Mouse (Mus musculus): ENCODE results near the gene Ctcfl. TPM values are rescaled to one million over a fixed set of nuclear protein-coding genes. Genes with fewer than 3 reads are reported as not detected.

Ctcfl gene
- total and polyA plus RNA-seq, 2 experiments from 2014 or later = 0.06 TPM; not detected in 1

DNA sequence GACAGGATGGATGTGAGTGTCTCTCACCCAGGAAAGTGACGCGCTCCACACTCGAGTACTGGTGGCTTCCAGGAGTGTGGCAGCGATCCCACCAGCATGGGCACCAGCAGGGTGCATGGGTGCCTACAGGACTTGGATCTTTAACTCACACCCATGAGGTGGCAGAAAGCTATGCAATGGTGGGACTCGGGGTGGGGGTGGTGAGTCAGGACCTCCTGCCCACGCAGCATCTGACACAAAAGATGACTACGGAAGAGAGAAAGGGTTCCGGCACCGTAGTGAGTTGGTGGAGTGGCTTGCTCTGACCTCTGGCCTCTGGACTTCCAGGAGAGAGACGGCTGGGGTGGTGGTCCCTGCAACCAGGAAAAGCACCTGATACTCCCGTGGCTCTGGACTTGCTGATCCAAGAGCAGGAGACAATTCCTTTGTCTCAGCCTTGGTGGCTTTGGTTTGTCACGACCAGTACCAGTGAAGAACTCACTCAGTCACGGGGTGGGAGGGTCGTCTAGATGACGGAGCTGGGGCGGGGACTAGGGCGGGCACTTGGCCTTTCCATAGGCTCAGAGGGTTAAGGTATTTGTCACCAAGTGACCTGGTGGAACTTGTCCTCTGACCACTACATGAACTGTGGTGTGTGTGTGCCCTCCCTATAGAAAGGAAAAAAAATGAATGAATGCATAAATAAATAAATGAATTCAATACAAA lies 71.1 kb downstream of the Ctcfl start:
- no peak overlapping the region for H3K4me2 ChIP-seq (ENCODE audit: low read depth)
- no peak overlapping the region for H3K27ac ChIP-seq (ENCODE audit: low read depth, low read length)
- H3K4me1 ChIP-seq (ENCODE audit: insufficient read depth) = no peaks in the 10 kb centered on the region
- 61% methylated on average over 17 of the region's 17 CpGs for WGBS
- no peak for TF ChIP-seq CTCF (IDR thresholded peaks at IDR 0.05; ENCODE audit: low read depth)
- H3K4me3 ChIP-seq (ENCODE audit: low read depth, low read length) = no peak overlapping the region
- H3K9me3 ChIP-seq (ENCODE audit: low read length) = no peaks in the 10 kb centered on the region
- no peaks in the 10 kb centered on the region for H3K27me3 ChIP-seq (ENCODE audit: insufficient read depth, low read length)
- no peak overlapping the region for H3K9ac ChIP-seq
- DNase-seq (no peak), ATAC-seq (no peak)
- no peaks in the 10 kb centered on the region for H3K36me3 ChIP-seq (ENCODE audit: insufficient read depth)

DNA sequence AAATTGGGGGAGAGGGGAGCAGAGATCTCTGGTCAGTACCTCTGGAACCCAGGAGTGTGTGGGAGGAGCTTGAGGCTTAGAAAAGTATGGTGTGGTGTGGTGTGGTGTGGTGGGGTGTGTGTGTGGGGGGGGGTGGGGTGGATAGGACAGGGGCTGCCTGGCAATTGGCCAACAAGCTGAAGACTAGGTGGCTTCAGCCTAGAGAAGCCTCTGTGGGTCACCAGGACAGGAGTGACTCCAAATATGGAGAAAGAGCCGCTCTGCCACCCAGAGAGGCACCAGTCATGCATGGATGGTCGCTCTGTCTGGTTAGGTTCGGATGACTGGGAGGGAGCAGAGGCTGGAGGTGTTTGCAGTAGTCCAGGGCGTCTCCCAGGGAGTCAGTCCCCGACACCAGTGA lies 71.9 kb downstream of the Ctcfl start:
- no peak overlapping the region for H3K27ac ChIP-seq (ENCODE audit: low read depth, low read length)
- DNase-seq = no peak
- H3K4me3 ChIP-seq (ENCODE audit: low read depth, low read length) = no peak overlapping the region
- H3K4me1 ChIP-seq (ENCODE audit: insufficient read depth) = no peaks in the 10 kb centered on the region
- H3K9me3 ChIP-seq (ENCODE audit: low read length) = no peaks in the 10 kb centered on the region
- ATAC-seq = no peak
- no peak overlapping the region for H3K9ac ChIP-seq
- no peak overlapping the region for H3K4me2 ChIP-seq (ENCODE audit: low read depth)
- no peak for TF ChIP-seq CTCF (IDR thresholded peaks at IDR 0.05; ENCODE audit: low read depth)
- H3K36me3 ChIP-seq (ENCODE audit: insufficient read depth) = no peaks in the 10 kb centered on the region
- H3K27me3 ChIP-seq (ENCODE audit: insufficient read depth, low read length) = no peaks in the 10 kb centered on the region
- WGBS = 60% methylated on average over 5 of the region's 5 CpGs

DNA sequence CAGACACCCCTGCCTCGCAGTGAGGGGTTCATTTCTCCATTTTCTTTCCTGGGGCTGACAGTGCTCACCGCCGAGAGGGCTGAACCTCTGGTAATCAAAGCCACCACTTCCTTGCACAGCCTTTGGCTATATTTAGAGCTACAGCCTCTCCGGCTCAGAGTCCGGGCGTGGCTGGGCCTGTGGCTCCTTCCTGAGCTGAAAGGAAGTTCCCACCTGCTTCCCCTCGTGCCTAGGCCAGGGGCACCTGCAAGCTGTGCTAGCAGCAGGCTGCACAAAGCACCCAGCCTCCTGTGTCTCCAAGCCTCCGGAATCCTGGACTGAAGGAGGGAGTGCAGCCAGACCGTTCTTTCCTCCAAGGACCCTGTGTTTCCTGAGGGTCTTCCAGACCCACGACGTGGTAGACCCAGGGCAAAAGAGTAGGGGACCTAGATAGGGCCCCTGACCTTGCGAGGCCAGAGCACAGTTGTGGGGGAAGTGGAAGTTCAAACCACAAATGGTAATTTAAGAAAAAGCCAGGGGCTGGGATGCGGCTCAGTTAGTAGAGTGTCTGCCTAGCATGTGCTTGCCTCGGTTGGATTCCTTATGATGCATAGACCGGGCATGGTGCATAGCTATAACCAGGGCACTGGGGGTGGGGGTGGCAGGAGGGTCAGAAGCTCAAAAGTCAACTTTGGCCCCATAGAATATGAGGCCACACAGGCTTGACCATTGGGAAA lies 72.6 kb downstream of the Ctcfl start:
- DNase-seq = no peak
- no peak for ATAC-seq
- no peaks in the 10 kb centered on the region for H3K36me3 ChIP-seq (ENCODE audit: insufficient read depth)
- no peak overlapping the region for H3K27ac ChIP-seq (ENCODE audit: low read depth, low read length)
- no peaks in the 10 kb centered on the region for H3K9me3 ChIP-seq (ENCODE audit: low read length)
- no peak for TF ChIP-seq CTCF (IDR thresholded peaks at IDR 0.05; ENCODE audit: low read depth)
- no peak overlapping the region for H3K4me2 ChIP-seq (ENCODE audit: low read depth)
- H3K9ac ChIP-seq = no peak overlapping the region
- WGBS = 73% methylated on average over 15 of the region's 15 CpGs
- H3K4me1 ChIP-seq (ENCODE audit: insufficient read depth) = no peaks in the 10 kb centered on the region
- H3K4me3 ChIP-seq (ENCODE audit: low read depth, low read length) = no peak overlapping the region
- H3K27me3 ChIP-seq (ENCODE audit: insufficient read depth, low read length) = no peaks in the 10 kb centered on the region

DNA sequence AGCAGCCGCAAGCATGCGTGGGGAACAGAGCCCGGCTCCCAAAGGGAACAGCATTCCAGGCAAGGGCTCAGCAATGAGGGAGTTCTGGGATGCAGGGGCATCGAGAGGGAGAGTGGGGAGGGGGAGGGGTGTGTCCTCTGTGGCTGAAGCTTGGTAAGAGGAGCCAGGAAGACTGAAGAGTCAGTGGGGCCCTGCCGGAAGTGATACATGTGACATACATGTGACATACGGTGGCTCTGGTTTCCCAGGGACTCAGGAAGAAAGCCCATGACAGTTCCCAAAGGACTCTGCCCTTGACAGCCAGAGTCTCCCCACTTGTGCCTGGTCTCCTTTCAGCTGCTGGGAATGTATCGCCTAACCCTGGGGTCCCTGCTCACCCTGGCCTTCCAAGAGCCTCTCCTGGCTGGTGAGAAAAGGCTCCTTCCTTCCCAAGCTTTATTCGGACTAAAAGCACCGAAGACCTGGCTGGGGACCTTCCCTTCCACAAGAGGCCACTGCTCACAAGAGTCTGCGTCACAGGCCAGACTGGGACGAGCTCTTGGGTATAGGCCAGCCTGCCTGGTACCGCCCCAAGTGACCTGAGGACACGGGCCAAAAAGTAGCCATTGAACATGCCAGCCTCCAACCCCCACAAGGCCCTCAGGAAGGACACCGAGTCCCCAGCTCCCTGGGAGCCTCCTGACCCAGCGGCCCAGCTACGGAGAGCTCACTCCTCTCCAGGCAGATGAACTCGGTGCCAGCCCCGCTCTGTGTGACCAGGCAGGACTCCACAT lies 74.9 kb downstream of the Ctcfl start:
- no peak for TF ChIP-seq CTCF (IDR thresholded peaks at IDR 0.05; ENCODE audit: low read depth)
- Histone ChIP-seq H3K4me3 (ENCODE audit: low read depth, low read length) (no peak overlapping the region), H3K27ac (ENCODE audit: low read depth, low read length) (no peak overlapping the region), H3K27me3 (ENCODE audit: insufficient read depth, low read length) (no peaks in the 10 kb centered on the region), H3K9me3 (ENCODE audit: low read length) (no peaks in the 10 kb centered on the region), H3K36me3 (ENCODE audit: insufficient read depth) (no peaks in the 10 kb centered on the region), H3K9ac (no peak overlapping the region), H3K4me2 (ENCODE audit: low read depth) (no peak overlapping the region), H3K4me1 (ENCODE audit: insufficient read depth) (no peaks in the 10 kb centered on the region)
- no peak for DNase-seq
- 81% methylated on average over 18 of the region's 18 CpGs for WGBS
- ATAC-seq = no peak

Other genes with a start within 250 kb of the Ctcfl start
- gene Bmp7, start 179.2 kb downstream of the Ctcfl start, total RNA-seq (2014; rRNA removed) = 17.2 and 21.9 TPM in 2 replicates
- gene Bmp7, start 179.2 kb downstream of the Ctcfl start, polyA plus RNA-seq (2015; fragmentation: Nextera tagmentation; extraction: Ambion mirVana) = 12.4 and 15.4 TPM in 2 replicates
- gene Spo11, start 141.8 kb downstream of the Ctcfl start, total RNA-seq (2014; rRNA removed) = 1.1 and 1.3 TPM in 2 replicates
- 0.92 and 1.1 TPM in 2 replicates for gene Spo11, start 141.8 kb downstream of the Ctcfl start, polyA plus RNA-seq (2015; fragmentation: Nextera tagmentation; extraction: Ambion mirVana)
- gene Rae1, start 119.4 kb downstream of the Ctcfl start, total RNA-seq (2014; rRNA removed) = 103 and 108 TPM in 2 replicates
- gene Rae1, start 119.4 kb downstream of the Ctcfl start, polyA plus RNA-seq (2015; fragmentation: Nextera tagmentation; extraction: Ambion mirVana) = 150 and 161 TPM in 2 replicates
- gene Rbm38, start 99.0 kb downstream of the Ctcfl start, total RNA-seq (2014; rRNA removed) = 5.9 and 6.6 TPM in 2 replicates
- 11.0 and 14.5 TPM in 2 replicates for gene Rbm38, start 99.0 kb downstream of the Ctcfl start, polyA plus RNA-seq (2015; fragmentation: Nextera tagmentation; extraction: Ambion mirVana)
- not detected in 2 replicates for gene Pck1, start 33.5 kb upstream of the Ctcfl start, total RNA-seq (2014; rRNA removed)
- gene Pck1, start 33.5 kb upstream of the Ctcfl start, polyA plus RNA-seq (2015; fragmentation: Nextera tagmentation; extraction: Ambion mirVana) = not detected in 2 replicates
- 0.52 TPM in 1 of 2 replicates, not detected in the other for gene Zbp1, start 99.4 kb upstream of the Ctcfl start, total RNA-seq (2014; rRNA removed)
- gene Zbp1, start 99.4 kb upstream of the Ctcfl start, polyA plus RNA-seq (2015; fragmentation: Nextera tagmentation; extraction: Ambion mirVana) = 0.44 and 0.45 TPM in 2 replicates
- gene Pmepa1, start 157.0 kb upstream of the Ctcfl start, total RNA-seq (2014; rRNA removed) = 6.9 and 8.5 TPM in 2 replicates
- 2.5 and 3.1 TPM in 2 replicates for gene Pmepa1, start 157.0 kb upstream of the Ctcfl start, polyA plus RNA-seq (2015; fragmentation: Nextera tagmentation; extraction: Ambion mirVana)

All from forebrain, postnatal 0 days (tissue).